Mouse (Mus musculus) fat pad, adult 2 months (tissue): ENCODE measurements around the gene Rere.

Experiments
- DNase-seq: peaks from one replicate; pipeline ENCODE4 v3.0.0-alpha.2; 2011; ENCODE audit warnings: low read depth, low spot score; ENCODE audit errors: extremely low read depth

The Rere gene

DNA sequence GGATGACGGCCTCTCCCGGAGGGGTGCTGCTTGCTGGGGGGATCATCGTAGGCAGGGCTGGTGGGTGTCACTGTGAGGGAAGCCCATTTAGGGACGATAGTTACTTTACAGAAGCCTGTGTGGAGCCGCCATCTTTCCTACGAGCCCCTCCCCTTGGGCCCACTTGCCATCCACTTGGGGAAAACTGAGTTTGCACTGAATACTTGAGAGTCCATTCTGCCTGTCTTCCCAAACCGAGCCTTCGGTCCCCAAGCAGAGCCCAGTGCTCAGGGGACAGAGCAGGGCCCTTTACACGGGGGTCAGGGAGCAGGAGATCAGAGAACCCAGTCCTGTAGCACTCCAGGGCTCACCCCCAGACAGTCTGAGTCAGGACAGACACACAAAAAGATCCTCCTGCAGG, 362.9 kb downstream of the Rere start:
- DNase-seq, result no peak

DNA sequence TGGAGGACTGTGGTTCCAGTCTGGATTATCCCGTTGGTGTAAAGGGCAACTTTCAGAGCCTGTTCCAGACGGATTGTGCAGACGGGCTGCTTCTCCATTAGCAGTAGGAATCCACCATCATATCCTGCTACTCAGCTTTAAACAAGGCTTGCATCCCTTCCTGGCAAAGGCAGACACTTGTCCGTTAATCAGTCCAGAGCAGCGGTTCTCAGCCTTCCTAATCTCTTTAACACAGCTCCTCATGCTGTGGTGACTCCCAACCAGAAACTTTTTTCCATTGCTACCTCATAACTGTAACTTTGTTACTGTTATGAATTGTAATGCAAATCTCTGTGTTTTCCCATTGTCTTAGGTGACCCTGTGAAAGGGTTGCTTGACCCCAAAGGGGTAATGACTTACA, 367.9 kb downstream of the Rere start:
- no peak for DNase-seq

DNA sequence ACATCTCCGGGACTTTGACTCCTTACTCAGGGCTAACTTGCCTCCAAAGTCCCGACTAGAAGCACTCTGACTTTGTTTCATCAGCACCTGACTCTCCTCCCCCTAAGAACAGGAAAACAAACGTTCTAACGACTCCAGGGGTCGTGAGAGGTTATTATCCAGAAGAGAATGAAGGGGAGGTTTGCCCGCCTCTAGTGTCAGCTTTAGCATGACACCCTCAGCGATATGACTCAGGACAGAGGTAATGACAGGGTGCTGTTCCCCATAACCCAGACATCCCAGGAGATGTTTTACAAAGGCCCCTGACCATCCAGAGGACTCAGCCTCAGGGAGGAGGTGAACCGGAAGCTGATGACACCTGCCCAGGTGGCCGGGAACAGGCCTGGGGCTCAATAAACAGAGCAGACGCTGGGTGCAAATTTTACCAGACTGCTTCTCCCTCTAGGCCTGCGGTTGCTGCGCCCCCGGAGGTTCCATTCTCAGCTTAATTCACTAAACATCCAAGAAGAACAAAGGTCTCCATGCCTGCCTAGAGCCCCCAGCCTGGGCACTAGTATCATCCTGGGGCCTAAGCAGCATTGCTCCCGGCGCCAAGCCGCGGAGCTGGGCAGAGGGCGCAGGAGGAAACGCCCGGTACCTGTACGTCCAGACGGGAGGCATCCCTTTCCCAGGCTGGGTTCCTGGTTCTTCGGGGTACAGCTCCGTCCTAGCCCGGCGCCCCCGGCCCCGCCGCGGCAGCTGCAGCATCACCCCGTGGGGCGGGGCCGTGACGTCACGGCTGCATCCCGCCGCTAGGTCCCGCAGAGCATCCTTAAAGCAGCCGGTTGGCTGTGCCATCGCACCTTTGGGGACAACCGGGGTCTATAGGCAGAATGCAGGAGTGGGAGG, 370.2 kb downstream of the Rere start, which contains the start of gene Slc45a1:
TSS of gene Slc45a1 (minus strand) at position 785 of the 888 bp plus-strand sequence.
- no peak for DNase-seq

DNA sequence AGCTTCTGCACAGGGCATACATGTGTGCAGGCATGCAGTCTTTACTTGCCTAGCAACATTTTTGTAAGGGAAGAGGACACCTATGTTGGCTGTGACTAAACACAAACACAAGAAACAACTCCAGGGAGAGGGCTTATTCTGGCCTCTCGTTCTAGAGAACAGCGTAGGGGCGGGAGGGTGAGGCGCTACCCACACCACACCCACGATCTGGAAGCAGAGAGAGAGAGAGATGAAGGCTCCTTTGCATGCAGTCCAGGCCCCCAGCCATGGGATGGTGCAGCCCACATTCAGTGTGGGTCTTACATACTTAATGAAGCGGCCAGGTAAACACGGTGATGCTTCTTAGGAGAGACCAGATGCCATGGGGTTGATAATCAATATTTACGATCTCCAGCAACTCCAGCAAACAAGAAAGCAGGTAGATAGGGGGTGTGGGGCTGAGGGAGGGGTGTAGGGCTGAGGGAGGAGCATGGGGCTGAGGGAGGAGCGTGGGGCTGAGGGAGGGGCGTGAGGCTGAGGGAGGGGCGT, 371.7 kb downstream of the Rere start:
- DNase-seq, result no peak

DNA sequence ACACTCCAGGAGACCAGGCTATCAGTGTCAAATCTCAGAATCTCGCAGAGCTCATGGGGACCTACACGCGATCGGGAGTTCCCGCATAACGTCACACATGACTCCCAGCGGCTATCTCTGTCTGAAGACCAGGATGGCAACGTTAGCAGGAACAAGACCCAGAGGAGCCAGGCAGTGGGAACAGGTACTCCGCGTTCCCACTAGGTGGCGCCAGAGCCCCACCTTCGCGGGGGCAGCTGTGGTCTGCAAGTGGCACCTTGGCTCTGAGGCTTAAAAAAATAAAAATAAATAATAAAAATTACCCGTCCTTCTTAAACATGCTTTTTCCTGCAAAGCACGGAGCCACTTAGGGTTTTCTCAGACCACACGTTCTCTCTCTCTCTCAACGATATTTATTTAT, 374.5 kb downstream of the Rere start:
- no peak for DNase-seq

DNA sequence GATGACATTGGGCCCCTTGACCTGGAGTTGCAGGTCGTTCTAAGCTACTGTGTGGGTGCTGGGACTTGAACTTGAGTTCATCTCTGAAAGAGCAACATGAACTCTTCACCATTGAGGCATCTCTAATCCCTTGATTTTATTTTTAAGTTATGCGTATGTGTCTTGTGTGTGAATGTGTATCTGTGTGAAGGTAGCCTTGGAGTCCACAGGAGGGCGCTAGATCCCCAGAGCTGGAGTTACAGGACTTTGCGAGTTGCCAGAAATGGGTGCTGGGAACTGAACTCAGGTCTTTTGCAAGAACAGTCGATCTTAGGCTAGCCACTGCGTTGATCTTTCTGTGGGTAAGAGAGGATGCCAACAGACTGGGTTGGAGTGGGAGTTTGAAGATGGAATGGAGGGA, 375.1 kb downstream of the Rere start:
- DNase-seq, result no peak

DNA sequence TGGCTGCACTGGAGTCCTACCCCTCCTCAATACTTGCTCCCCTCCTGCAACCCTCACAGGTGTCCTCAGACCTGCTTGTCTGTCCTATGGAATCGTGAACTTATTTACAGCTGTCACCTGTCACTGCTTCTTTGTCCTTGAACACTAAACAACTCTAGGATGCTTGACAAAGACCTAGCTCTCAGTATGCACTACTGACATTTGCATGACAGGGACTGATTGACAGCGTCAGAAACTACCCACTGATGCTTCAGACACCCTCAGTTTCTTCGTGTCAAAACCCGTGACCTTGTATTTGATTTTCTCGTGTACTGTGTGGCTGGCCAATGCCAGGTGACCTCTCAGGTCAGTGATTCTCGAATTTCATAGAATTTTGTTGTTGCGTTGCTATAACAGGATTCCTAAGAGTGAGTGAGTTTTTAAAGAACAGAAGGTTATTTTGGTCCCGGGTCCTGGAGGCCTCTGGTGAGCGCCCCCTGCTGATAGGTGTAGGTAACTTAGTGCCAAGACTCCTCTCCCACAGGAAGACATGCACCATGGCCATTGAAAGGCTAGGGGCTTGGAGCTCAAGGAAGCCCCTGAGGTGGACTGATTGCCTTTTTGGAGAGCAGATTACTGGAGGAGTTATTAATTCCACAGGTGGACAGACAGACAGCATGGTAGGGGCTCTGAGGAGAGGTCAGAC, 378.6 kb downstream of the Rere start:
- DNase-seq, result no peak

DNA sequence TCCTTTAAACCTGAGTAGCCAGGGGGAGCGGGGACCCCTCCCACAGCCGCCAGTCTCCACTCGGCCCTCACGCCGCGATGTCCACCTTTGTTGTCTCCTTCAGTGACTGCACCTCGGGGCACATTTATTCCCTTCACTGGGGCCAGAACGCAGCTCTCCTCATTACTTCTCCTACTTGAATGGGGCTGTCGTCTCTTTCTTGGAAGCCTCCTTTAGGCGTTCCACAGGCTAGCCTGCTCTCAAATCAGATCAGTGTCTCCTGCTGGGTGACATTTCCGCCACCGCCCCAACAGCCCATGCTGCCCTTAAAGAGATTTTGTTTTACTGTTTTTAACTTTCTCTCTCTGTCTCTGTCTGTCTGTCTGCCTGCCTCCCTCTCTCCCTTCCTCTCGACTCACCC, 380.4 kb downstream of the Rere start:
- no peak for DNase-seq

DNA sequence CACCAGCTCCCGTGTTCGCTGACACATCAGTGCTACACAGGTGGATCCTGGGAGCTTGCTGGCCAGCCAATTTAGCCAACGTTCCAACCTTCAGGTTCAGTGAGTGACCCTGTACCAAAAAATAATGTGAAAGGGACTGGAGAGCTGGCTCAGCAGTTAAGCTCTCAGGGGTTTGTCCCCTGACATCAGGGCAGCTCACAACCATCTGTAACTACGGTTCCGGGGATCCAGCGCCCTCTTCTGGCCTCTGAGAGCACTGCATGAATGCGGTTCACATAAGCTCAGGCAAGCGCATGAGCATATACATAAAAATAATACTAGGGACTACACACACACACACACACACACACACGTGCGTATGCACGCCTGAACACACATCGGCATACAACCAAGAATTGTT, 381.7 kb downstream of the Rere start:
- DNase-seq, result no peak

DNA sequence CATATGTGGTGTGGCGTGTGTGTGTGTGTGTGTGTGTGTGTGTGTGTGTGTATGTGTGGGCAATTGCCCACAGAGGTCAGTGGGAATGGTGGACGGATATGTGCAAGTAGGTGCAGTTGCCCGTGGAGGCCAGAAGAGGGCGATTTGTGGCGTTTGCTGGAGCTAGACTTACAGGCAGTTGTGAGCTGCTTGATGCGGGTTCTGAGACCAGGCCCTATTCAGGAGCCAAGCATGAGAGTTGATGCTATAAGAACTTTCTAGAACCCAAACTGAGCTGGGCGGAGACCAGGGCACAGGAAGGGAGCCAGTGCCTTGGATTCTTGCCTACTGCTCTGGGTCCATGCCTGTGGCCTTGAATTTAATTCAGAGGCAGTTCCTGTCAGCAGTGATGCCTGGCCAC, 383.3 kb downstream of the Rere start:
- no peak for DNase-seq

DNA sequence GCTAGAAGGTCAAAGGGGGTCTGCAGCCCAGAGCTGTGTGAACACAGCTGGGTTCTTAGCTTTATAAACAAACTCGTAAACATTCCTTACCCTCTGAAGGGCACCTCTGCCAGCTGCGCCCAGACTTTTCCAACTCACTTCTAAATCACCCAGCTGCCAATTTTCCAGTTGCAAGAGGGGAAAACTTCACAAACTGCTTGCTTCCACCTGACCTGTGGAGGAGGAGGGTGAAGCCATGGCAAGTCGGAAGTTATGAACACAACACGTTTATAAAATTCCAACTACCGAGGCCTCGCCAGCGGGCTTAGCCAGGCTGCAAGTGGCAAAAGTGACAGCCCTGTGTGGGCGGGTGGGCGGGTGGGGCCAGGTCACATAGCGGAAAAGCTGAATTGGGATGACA, 384.4 kb downstream of the Rere start:
- DNase-seq, result no peak
